Mouse (Mus musculus) cerebral cortex, adult 2 months (tissue): ENCODE results near the gene Rpain.

ENCODE experiments used
- WGBS: fragments of 180-500 bp; shearing (Covaris S2); methylation state at CpG from one replicate; pipeline ENCODE4 v1.1.7; 2018; 5-methylcytosine and 5-hydroxymethylcytosine counted together

The Rpain gene

DNA sequence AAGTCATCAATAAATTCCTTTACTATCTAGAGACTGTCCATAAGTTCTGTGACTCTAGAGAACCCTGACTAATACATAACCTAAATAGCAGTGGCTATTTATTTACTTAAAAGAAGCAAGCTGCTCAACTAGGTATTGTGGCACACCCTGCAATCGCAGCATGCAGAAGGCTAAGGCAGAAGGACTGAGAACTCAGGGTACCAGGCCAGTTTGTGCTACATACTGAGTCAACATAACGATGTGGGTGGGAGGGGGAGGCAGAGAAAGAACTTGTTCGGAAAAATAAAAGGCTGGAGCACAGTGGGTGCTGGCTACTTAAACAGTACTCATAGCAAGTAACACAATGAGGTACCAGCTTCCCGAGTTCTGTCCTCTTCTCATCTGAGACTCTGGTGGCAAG, 31.2 kb downstream of the Rpain start:
- 40% methylated on average over 4 of the region's 4 CpGs for WGBS

GRCm38 (mm10) chr11:71003611-71004315, 33.8 kb downstream of the Rpain start:
- WGBS = under 1% methylated on average over 49 of the region's 49 CpGs

GRCm38 (mm10) chr11:71004316-71004773, 34.3 kb downstream of the Rpain start, which contains the start of gene Dhx33:
Gene Dhx33, minus strand, starts transcription at chr11:71004437.
- WGBS = under 1% methylated on average over 35 of the region's 35 CpGs

GRCm38 (mm10) chr11:71005046-71005445, 35.0 kb downstream of the Rpain start:
- WGBS = 43% methylated on average over 5 of the region's 5 CpGs

DNA sequence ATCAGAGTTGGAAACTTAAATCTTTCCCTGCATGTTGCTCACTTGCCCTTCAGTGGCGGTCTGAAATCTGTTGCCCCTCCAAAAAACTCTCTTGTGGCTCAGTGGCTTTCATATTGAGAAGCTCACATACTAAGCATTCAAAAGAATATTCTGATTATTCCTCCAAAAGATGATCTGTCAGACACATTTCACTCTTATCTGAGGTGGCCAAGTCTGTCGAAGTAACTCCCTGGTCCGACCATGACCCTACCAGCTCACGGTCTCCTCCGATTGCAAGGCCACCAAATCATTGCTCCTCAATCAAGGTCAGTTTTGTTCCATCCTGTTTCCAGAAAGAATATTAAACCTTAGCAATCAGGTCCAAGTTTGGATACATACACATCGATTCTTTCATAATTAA, 37.0 kb downstream of the Rpain start:
- 94% methylated on average over 6 of the region's 6 CpGs for WGBS

GRCm38 (mm10) chr11:71007831-71008230, 37.8 kb downstream of the Rpain start:
- 81% methylated on average over 7 of the region's 7 CpGs for WGBS

DNA sequence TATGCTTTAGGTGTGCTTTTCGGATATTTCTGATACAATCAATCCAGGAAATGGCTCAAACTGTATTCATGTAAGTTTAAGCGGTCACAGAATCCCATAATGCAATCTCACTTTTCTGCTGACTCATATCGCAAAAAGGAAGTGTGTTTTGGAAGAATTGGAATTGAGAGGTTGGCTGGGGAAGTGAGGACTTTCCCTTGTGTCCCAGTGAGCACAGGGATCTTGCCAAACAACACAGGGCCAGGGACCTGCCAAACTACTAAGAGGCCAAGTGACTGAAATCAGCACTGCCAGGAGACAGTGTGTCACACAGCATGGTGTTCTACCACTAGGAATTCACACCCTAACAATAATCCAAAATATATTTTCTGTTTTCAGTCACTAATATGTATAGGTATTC, 38.3 kb downstream of the Rpain start:
- WGBS = 79% methylated on average over 3 of the region's 3 CpGs

DNA sequence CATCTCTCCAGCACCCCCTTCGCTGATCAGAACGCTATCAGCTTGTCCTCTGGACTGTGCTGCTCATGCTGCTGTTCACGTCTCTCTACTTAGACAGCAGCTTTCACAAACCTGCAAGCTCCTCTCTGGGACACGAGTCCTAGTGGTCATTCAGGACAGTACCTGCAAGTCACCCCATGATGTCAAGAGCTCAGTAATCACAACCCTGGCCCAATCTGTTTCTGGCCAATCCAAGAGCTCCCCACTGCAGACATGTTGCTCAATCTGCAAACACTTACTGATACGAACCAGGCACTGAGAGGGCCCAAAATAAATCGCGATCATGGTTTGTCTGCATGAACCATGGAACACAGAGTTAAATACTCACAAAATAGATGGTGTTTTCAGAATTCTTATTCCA, 42.7 kb downstream of the Rpain start:
- 95% methylated on average over 7 of the region's 7 CpGs for WGBS

DNA sequence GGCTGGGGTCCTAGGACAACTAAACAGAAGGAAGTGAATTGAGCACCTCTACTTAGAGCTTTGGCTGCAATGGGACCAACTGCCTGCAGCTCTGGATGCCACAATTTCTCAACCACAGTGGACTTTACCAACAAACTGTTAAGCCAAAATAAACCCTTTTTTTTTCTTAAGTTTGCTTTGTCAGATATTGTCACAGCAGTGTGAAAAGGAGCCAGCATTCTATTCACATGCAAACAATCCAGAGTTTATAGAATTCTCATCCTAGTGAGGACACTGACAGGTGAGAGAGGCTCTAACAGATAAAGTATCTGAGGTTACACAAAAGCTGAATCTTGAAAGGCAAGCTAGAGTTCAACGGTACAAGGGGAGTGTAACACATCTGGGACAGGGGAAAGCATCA, 47.0 kb downstream of the Rpain start:
- 84% methylated on average over 1 of the region's 1 CpGs for WGBS

DNA sequence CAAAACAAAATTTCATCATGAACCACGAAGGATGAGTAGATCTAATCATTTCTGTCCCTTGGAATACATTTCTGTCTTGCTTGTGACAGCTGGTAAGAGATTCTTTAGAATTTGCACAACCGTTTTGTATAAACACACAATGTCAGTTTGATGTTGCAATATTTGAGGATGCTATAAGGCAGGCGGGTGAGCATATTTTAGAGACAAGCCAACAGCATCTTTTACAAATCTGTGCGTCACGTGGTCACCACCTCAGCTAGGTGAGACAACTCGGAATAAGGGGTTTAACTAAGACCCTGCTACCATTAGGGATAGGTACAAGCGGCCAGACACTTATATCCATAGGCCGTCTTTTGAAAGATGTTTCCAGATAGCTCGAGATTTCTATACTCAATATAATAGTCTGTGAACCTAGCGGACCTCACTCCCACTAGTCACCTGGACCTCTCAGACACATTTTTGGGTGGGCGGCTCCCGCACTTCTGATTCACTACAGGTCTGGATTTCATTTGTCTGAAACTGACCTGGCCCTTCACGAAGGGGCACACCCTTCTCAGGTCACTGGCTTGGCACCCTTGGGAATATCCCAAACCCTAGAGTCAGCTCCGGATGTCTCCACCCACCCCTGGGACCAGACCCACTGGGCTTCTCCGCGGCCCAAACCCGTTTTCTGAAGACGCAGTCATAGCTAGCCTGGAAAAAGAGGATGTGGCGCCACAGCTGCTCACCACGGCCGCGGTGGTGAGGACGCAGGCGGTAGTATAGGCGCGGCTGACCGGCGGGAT, 48.6 kb downstream of the Rpain start:
- 3% methylated on average over 28 of the region's 28 CpGs for WGBS

GRCm38 (mm10) chr11:71019201-71020068, 49.4 kb downstream of the Rpain start, which contains the start of the genes Mis12 and Derl2:
Gene Mis12, plus strand, starts transcription at chr11:71019611.
Gene Derl2, minus strand, starts transcription at chr11:71019841.
- WGBS = under 1% methylated on average over 71 of the region's 71 CpGs
